Mouse (Mus musculus) forebrain, embryonic 11.5 days (tissue): ENCODE measurements around the gene Has1. TPM values are rescaled to one million over a fixed set of nuclear protein-coding genes. Genes with fewer than 3 reads are reported as not detected.

ENCODE experiments used
- ATAC-seq: fragments of 200-750 bp; cut with Nextera tagmentation; replicated peaks from 2 replicates; pipeline ENCODE4 v1.8.0; 2017; ENCODE audit warnings: moderate TSS enrichment; ENCODE audit not compliant: low FRiP score
- DNase-seq: peaks from one replicate; pipeline ENCODE4 v3.0.0-alpha.2; 2017; ENCODE audit warnings: low spot score
- H3K27ac ChIP-seq: fragments of 300-500 bp; sonication (generic); 2 replicates; pipeline ENCODE4 v1.5.1; 2014; ENCODE audit warnings: low read depth, low read length
- H3K27me3 ChIP-seq: fragments of 300-500 bp; sonication (generic); 2 replicates; pipeline ENCODE4 v1.6.1; 2014; ENCODE audit warnings: mild to moderate bottlenecking, low read length, mixed read lengths; ENCODE audit not compliant: control insufficient read depth, insufficient read depth
- H3K36me3 ChIP-seq: fragments of 300-500 bp; sonication (generic); 2 replicates; pipeline ENCODE4 v1.6.1; 2014; ENCODE audit warnings: mild to moderate bottlenecking, low read length, moderate library complexity, mixed read lengths; ENCODE audit not compliant: control insufficient read depth, insufficient read depth
- H3K4me1 ChIP-seq: fragments of 300-500 bp; sonication (generic); replicated peaks from 2 replicates; pipeline ENCODE4 v1.6.1; 2014; ENCODE audit warnings: low read length, mixed read lengths; ENCODE audit not compliant: control insufficient read depth, insufficient read depth
- H3K4me2 ChIP-seq: fragments of 300-500 bp; sonication (generic); 2 replicates; pipeline ENCODE4 v1.6.1; 2014; ENCODE audit warnings: low read depth, mild to moderate bottlenecking, low read length, moderate library complexity, mixed read lengths; ENCODE audit not compliant: severe bottlenecking
- H3K4me3 ChIP-seq: fragments of 300-500 bp; sonication (generic); 2 replicates; pipeline ENCODE4 v1.5.1; 2014; ENCODE audit warnings: low read depth, low read length
- H3K9ac ChIP-seq: fragments of 300-500 bp; sonication (generic); 2 replicates; pipeline ENCODE4 v1.6.1; 2014; ENCODE audit warnings: low read length
- H3K9me3 ChIP-seq: fragments of 300-500 bp; sonication (generic); 2 replicates; pipeline ENCODE4 v1.6.1; 2016; ENCODE audit warnings: low read length, mixed read lengths; ENCODE audit not compliant: control insufficient read depth
- WGBS: fragments of 180-500 bp; shearing (Covaris S2); extraction: QIAGEN DNeasy Blood & Tissue Kit; methylation state at CpG from one replicate; pipeline ENCODE4 v1.1.7; 2014; 5-methylcytosine and 5-hydroxymethylcytosine counted together
- polyA plus RNA-seq: library from polyadenylated mRNA; unstranded; fragments of >200 nt; fragmentation: Nextera tagmentation; extraction: Ambion mirVana; gene quantifications from 2 replicates; pipeline ENCODE4 v1.2.1, GENCODE M21; 2014

The Has1 gene
- polyA plus RNA-seq, 1 experiment from 2014 or later: 1.5 TPM

DNA sequence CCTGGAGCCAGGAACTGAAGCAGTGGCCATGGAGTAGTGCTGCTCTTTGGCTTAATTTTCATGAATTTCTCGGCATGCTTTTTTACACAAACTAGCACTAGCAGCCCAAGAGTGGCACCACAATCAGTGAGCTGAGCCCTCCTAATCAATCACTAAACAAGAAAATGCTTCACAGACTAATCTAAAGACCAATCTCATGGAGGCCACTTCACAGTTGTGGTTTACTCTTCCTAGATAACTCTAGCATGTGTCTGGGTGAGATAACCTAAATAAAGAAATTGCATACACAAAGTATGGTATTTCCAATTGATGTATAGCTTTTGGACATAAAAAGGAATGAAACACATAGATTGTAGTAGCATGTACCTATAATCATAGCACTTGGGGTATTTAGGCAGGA is 24.3 kb upstream of the Has1 start:
- Histone ChIP-seq H3K4me1 (no peaks in the 10 kb centered on the region), H3K36me3 (no peaks in the 10 kb centered on the region), H3K4me2 (no peak overlapping the region), H3K4me3 (no peak overlapping the region), H3K9ac (no peak overlapping the region), H3K9me3 (no peaks in the 10 kb centered on the region), H3K27me3 (no peaks in the 10 kb centered on the region), H3K27ac (no peak overlapping the region)
- ATAC-seq: no peak
- WGBS: 86% methylated on average over 1 of the region's 1 CpGs
- DNase-seq: no peak

DNA sequence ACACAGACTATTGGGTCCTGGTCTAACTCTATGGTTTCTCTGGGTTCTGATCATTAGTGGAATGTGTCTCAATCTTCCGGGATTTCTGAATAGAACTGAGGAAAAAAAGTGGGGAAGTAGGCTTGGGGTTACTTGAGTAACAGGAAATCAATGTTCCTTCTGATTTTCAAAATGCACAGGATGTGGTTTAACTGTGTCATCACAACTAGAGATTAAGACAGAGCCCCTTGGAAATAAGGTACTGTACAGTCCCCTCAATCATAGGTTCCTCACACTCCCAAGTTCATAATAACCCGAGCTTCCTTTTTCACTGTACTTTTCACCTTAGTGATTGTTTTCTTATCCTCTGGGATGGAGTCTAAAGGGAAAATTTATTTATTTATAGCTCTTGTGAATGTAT is 16.7 kb upstream of the Has1 start:
- H3K4me1 ChIP-seq: no peaks in the 10 kb centered on the region
- H3K36me3 ChIP-seq: no peaks in the 10 kb centered on the region
- 86% methylated on average over 2 of the region's 2 CpGs for WGBS
- H3K9ac ChIP-seq: no peak overlapping the region
- ATAC-seq (no peak), DNase-seq (no peak)
- H3K4me3 ChIP-seq: no peak overlapping the region
- H3K27ac ChIP-seq: no peak overlapping the region
- no peaks in the 10 kb centered on the region for H3K27me3 ChIP-seq
- H3K9me3 ChIP-seq: no peaks in the 10 kb centered on the region; the same call in 1 of the 2 replicates
- H3K4me2 ChIP-seq: no peak overlapping the region

DNA sequence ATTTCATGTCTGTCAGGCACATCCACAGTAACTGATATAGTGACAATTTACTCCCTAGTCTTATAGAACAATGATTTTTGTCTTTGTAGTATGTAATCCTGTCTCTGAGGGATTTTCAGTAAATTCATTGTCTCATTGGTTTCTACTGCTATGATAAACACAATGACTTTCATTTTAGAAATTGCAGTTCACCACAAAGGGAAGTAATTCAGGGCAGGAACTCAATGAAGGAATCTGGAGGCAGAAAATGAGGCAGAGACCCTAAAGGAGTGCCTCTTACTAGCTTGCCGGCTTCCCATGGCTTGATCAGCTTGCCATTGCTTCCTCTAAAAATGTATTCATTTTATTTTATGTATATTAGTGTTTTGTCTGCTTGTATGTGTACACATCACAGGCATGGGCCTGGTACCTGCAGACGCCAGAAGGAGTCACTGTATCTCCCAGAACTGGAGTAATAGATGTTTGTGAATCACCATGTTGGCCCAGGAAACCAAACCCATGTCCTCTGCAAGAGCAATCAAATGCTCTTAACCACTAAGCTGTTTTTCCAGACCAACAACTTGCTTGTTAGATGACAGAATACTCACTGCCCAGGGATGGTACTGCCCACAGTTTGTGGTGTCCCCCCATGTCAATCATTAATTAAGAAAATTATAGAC is 16.0 kb upstream of the Has1 start:
- ATAC-seq: no peak

DNA sequence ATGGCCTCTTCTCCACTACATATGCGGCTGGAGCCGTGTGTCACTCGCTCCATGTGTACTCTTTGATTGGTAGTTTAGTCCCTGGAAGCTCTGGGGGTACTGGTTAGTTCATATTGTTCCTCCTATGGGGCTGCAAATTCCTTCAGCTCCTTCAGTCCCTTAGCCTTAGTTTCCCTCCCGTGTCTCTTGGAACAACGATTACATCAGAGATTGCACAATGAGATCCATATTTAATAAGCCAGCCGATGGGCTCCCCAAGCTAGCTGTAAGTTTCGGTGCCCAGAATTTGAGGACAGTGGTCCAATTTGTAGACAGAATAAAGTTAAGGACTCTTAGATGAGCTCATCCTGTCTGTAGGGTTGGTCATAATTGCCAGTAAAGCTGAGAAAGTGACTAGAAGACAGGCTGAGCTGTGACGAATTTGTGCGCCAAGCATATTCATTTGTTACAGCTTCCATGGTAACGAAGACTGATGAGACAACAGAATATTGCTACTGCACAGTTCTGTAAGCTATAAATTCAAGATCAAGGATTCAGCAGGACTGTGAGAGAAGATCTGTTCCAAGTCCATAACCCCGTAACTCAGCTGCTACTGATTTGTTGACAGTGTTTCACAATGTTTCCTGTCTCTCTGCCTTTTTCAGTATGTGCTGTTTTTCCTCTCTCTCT is 11.9 kb upstream of the Has1 start:
- DNase-seq (no peak), ATAC-seq (no peak)
- Histone ChIP-seq H3K27me3 (no peaks in the 10 kb centered on the region), H3K4me1 (no peaks in the 10 kb centered on the region), H3K4me2 (no peak overlapping the region), H3K4me3 (no peak overlapping the region), H3K36me3 (no peaks in the 10 kb centered on the region), H3K9me3 (no peaks in the 10 kb centered on the region), H3K27ac (no peak overlapping the region), H3K9ac (no peak overlapping the region)
- 89% methylated on average over 11 of the region's 11 CpGs for WGBS

More for the DNA sequence above, 16.0 kb upstream of the Has1 start:
- Histone ChIP-seq H3K4me2 (no peak overlapping the region), H3K9me3 (no peaks in the 10 kb centered on the region; the same call in 1 of the 2 replicates), H3K9ac (no peak overlapping the region), H3K4me1 (no peaks in the 10 kb centered on the region), H3K27me3 (no peaks in the 10 kb centered on the region), H3K36me3 (no peaks in the 10 kb centered on the region), H3K27ac (no peak overlapping the region), H3K4me3 (no peak overlapping the region)
- no peak for DNase-seq
- WGBS: 83% methylated on average over 2 of the region's 2 CpGs

DNA sequence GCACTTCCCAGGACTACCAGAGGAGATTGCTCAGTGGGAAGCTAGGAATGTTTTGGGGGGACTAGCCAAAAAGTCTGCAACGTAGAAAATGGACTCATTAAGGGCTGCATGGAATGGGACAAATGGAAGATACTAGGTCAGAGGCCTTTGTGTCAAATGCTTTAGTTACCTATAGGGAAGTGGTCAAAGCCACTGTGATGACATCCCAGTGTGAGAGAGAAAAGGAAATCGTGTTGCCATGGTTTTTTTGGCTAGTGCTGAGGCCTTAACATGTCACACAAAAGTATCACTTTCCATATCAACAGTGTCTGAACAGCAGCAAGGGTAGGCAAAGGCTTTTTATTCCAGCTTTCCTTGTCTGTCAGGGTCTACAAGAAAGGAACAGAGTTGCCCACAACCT is 10.2 kb upstream of the Has1 start:
- no peak overlapping the region for H3K4me2 ChIP-seq
- WGBS: 59% methylated on average over 2 of the region's 2 CpGs

DNA sequence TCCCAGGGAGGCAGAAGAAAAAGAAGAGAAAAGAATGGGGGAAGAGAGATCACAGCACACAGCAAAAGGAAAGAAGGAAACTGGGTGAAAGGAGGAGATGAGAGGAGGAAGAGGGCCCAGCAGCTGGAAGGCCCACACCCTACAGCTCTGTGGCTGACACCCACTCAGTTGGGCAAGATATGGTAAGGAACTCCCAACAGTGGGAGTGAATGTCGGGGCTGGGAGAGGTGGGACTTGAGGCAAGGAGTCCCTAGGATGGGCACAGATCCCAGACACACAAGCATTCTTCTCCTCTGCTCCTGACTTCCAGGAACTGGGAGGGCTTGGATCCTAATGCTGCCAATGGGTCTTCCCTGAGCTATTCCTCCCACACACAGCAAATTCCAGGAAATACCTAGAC is 7.4 kb upstream of the Has1 start:
- no peak for ATAC-seq
- no peak overlapping the region for H3K27ac ChIP-seq
- no peaks in the 10 kb centered on the region for H3K27me3 ChIP-seq
- no peaks in the 10 kb centered on the region for H3K9me3 ChIP-seq
- no peaks in the 10 kb centered on the region for H3K4me1 ChIP-seq
- WGBS: 79% methylated on average over 1 of the region's 1 CpGs
- H3K4me2 ChIP-seq: no peak overlapping the region
- no peaks in the 10 kb centered on the region for H3K36me3 ChIP-seq
- no peak overlapping the region for H3K4me3 ChIP-seq
- H3K9ac ChIP-seq: no peak overlapping the region
- DNase-seq: no peak

More for the DNA sequence above, 10.2 kb upstream of the Has1 start:
- no peak overlapping the region for H3K9ac ChIP-seq
- no peaks in the 10 kb centered on the region for H3K36me3 ChIP-seq
- DNase-seq (no peak), ATAC-seq (no peak)
- H3K4me3 ChIP-seq: no peak overlapping the region
- no peaks in the 10 kb centered on the region for H3K4me1 ChIP-seq
- no peak overlapping the region for H3K27ac ChIP-seq
- H3K9me3 ChIP-seq: no peaks in the 10 kb centered on the region
- no peaks in the 10 kb centered on the region for H3K27me3 ChIP-seq

DNA sequence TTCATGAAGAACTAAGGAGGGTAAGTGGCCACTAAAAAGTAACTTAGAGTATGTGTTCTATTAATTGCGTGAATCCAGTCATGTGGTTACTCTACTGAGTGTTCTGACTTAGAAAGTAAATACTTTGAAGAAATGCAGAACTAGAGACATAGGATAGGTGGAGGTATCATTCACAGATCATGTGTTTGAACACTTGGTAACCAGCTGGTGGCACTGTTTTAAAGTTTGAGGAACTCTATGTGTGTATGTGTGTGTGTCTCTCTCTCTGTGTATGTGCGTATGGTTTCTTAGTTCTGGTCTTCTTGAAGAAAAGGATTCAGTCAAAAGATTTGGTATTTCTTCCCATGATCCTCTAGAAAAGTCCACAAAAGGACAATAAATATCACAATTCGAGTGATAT is 5.1 kb upstream of the Has1 start:
- Histone ChIP-seq H3K4me2 (no peak overlapping the region), H3K9me3 (no peaks in the 10 kb centered on the region), H3K36me3 (no peaks in the 10 kb centered on the region), H3K27ac (no peak overlapping the region), H3K27me3 (no peaks in the 10 kb centered on the region), H3K4me1 (no peaks in the 10 kb centered on the region), H3K4me3 (no peak overlapping the region), H3K9ac (no peak overlapping the region)
- no peak for DNase-seq
- ATAC-seq: no peak
- 86% methylated on average over 3 of the region's 3 CpGs for WGBS

DNA sequence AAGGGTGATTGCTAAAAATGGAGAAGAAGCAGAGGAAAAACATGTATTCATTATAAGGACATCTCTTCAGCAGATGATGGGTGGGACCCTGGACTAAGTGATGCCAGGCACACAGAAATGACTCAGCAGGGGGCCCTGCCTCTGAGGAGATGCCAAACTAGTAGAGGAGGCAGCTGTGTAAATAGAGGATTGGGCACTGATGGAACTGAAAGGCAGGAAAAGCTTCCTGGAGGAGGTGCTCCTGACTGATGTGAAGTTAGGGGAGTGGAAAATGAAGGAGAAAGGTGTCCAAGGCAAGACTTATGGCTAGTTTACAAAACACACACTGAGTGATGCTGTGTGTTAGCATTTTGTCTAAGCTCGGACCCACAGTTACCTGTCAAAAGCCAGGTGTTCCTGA is 2.4 kb upstream of the Has1 start:
- Histone ChIP-seq H3K27me3 (no peaks in the 10 kb centered on the region), H3K9me3 (no peaks in the 10 kb centered on the region), H3K36me3 (no peaks in the 10 kb centered on the region), H3K4me1 (no peaks in the 10 kb centered on the region), H3K27ac (no peak overlapping the region), H3K4me3 (no peak overlapping the region), H3K9ac (no peak overlapping the region), H3K4me2 (no peak overlapping the region)
- no peak for ATAC-seq
- 84% methylated on average over 1 of the region's 1 CpGs for WGBS
- DNase-seq: no peak

DNA sequence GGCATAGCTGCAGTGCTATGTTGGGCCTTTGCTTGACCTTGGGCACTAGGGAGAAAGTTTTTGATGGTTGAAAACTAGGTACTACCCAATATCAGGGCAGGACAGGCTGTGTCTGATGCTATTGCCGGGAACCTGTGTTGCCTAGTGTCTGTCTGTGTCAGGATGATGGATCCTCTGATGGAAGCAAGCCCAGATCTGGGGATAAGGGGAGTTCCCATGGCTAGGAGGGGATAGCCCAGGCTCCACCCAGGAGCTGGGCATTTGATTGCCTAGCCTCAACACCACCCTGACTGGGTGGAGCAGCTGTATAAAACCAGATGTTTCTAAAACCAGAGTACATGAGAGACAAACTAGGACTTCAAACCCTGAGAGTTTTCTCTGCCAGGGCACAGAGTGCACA is 1.6 kb upstream of the Has1 start:
- Histone ChIP-seq H3K4me3 (no peak overlapping the region), H3K4me1 (no peaks in the 10 kb centered on the region), H3K36me3 (no peaks in the 10 kb centered on the region), H3K9me3 (no peaks in the 10 kb centered on the region), H3K27me3 (no peaks in the 10 kb centered on the region), H3K9ac (no peak overlapping the region), H3K4me2 (no peak overlapping the region), H3K27ac (no peak overlapping the region)
- no peak for DNase-seq
- no peak for ATAC-seq
- 89% methylated on average over 1 of the region's 1 CpGs for WGBS
